Mouse (Mus musculus): Measurements from ENCODE around the gene Ifi35.

- TF ChIP-seq EP300 (IDR thresholded peaks at IDR 0.05; ENCODE audit: insufficient read depth, low read depth, low read length), result no peak
- no peak for TF ChIP-seq CTCF (IDR thresholded peaks at IDR 0.05)
- no peak for TF ChIP-seq POLR2A (IDR thresholded peaks at IDR 0.05; ENCODE audit: insufficient read depth, low read depth, low read length)
Measured at GRCm38 (mm10) chr11:101442760-101443159, 5.4 kb upstream of the Ifi35 start.

Data from heart, adult 2 months (tissue).